Mouse (Mus musculus) kidney, adult 2 months (tissue): ENCODE measurements around the gene Hsf4. TPM values are rescaled to one million over a fixed set of nuclear protein-coding genes. Genes with fewer than 3 reads are reported as not detected.

ENCODE experiments used
- DNase-seq: peaks from one replicate; pipeline ENCODE4 v3.0.0; 2021
- H3K27ac ChIP-seq: fragments of 200-500 bp; 2 replicates; pipeline ENCODE4 v1.5.1; 2012; ENCODE audit warnings: low read depth, low read length, control low read depth, inconsistent platforms; ENCODE audit not compliant: insufficient read depth
- H3K27me3 ChIP-seq: fragments of 200-500 bp; replicated peaks from 2 replicates; pipeline ENCODE4 v1.6.1; 2012; ENCODE audit warnings: mild to moderate bottlenecking, moderate library complexity, low read length, inconsistent platforms; ENCODE audit not compliant: control insufficient read depth, insufficient read depth
- H3K36me3 ChIP-seq: fragments of 200-500 bp; 2 replicates; pipeline ENCODE4 v1.6.1; 2012; ENCODE audit warnings: mild to moderate bottlenecking, moderate library complexity, low read length, inconsistent platforms; ENCODE audit not compliant: control insufficient read depth, insufficient read depth
- H3K4me1 ChIP-seq: fragments of 200-500 bp; 2 replicates; pipeline ENCODE4 v1.6.1; 2011; ENCODE audit warnings: low read length; ENCODE audit not compliant: control insufficient read depth, insufficient read depth
- H3K4me3 ChIP-seq: fragments of 200-500 bp; 2 replicates; pipeline ENCODE4 v1.5.1; 2011; ENCODE audit warnings: mild to moderate bottlenecking, low read depth, low read length, control low read depth; ENCODE audit not compliant: insufficient read depth
- CTCF ChIP-seq: fragments of 200-500 bp; conservative IDR thresholded peaks from 2 replicates; pipeline ENCODE4 v1.5.1; 2011; ENCODE audit warnings: low read depth, mild to moderate bottlenecking, control low read depth, low read length, moderate library complexity, mixed read lengths; ENCODE audit not compliant: insufficient read depth, insufficient read length
- POLR2A ChIP-seq: fragments of 200-500 bp; IDR thresholded peaks from one replicate; pipeline ENCODE4 v1.6.1; 2011; ENCODE audit warnings: low read depth, low read length, control low read depth
- WGBS: fragments of 180-500 bp; shearing (Covaris S2); methylation state at CpG from one replicate; pipeline ENCODE4 v1.1.7; 2018; 5-methylcytosine and 5-hydroxymethylcytosine counted together
- polyA plus RNA-seq: library from polyadenylated mRNA; depleted of rRNA; stranded (reverse); fragments of >200 nt; gene quantifications from 2 replicates; pipeline ENCODE4 v1.2.3, GENCODE M21; 2012

The Hsf4 gene
- polyA plus RNA-seq, 1 experiment, result 2.7 TPM

DNA sequence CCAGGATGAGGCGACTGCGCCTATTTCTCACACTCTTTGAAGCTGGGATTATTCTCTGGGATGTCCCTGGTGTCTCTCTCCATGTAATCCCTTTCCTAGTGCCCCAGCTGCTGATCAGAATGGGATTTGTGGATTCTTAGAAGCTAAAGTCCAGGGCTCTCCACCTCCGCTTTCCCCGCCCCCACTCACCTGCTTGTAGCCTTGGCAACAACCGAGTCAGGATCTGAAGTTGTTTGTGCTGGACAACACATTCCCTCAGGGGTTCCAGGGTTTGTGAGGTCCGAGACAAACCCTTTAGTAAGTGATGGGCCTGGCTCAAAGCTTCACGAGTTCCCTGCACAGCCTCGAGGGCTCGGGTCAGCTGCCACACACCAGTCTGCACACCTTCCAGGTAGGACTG, 25.2 kb downstream of the Hsf4 start:
- 67% methylated on average over 9 of the region's 9 CpGs for WGBS
- peak overlapping the region; percentile 56; the same call in 1 of the 2 replicates for H3K4me3 ChIP-seq
- H3K4me1 ChIP-seq, result peaks cover 12% of the 10 kb centered on the region
- no peaks in the 10 kb centered on the region for H3K36me3 ChIP-seq
- DNase-seq, result no peak
- H3K27me3 ChIP-seq, result no peaks in the 10 kb centered on the region
- no peak overlapping the region for H3K27ac ChIP-seq
- no peak for TF ChIP-seq CTCF
- TF ChIP-seq POLR2A, result no peak

- Histone ChIP-seq H3K27ac (peak overlapping the region; percentile 63), H3K4me3 (peak overlapping the region; percentile 56), H3K36me3 (no peaks in the 10 kb centered on the region; the same call in 1 of the 2 replicates), H3K4me1 (peaks cover 7% of the 10 kb centered on the region), H3K27me3 (no peaks in the 10 kb centered on the region)
- no peak for DNase-seq
- WGBS, result 71% methylated on average over 11 of the region's 11 CpGs
- no peak for TF ChIP-seq POLR2A
- no peak for TF ChIP-seq CTCF
Observed at GRCm38 (mm10) chr8:105295256-105295655, 25.7 kb downstream of the Hsf4 start.

GRCm38 (mm10) chr8:105295895-105296573, 26.4 kb downstream of the Hsf4 start, which contains the start of gene Exoc3l:
Gene Exoc3l, minus strand, starts transcription at chr8:105296101.
- 52% methylated on average over 11 of the region's 11 CpGs for WGBS
- Histone ChIP-seq H3K4me3 (peak within 1 kb of the TSS; percentile 56), H3K27me3 (no peaks in the 10 kb centered on the region), H3K27ac (peak within 1 kb of the TSS; percentile 77), H3K36me3 (no peaks in the 10 kb centered on the region; the same call in 1 of the 2 replicates), H3K4me1 (peaks cover 7% of the 10 kb centered on the region; the same call in 1 of the 2 replicates)
- TF ChIP-seq CTCF, result no peak
- TF ChIP-seq POLR2A, result no peak
- DNase-seq, result peak; percentile 66

DNA sequence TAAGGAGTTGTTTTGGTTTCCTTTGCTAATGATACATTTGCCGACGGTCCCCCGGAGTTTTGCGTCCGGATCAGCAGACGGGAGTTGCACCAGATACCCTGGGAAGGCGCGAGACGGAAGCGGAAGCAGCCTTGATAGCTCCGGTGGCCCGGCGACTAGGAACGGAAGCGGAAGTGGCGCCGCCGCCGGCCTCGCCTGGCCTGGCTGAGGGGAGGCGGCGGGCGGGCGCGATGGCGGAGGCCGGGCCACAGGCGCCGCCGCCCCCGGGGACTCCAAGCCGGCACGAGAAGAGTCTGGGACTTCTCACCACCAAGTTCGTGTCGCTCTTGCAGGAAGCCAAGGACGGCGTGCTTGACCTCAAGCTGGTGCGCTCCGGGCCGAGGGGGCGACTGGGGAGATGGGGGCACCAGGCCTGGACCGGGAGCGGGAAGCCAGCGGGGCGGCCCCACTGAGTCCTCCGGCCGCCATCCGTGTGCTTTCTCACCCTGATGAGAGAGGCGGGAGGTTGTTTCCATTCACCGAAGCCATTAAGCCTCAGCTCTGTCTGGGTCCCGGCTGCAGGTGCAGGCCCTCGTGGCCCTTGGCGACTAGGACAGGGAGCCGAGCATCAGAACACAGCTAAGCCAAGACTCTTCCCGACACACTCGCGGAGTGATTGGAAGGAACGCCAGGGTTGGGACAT, 28.1 kb downstream of the Hsf4 start, which contains the start of gene E2f4:
Gene E2f4 (plus strand): TSS at position 153 of the 682 bp plus-strand sequence.
- under 1% methylated on average over 58 of the region's 58 CpGs for WGBS
- peak within 1 kb of the TSS; percentile 88 for H3K4me3 ChIP-seq
- TF ChIP-seq POLR2A, result no peak
- no peak for TF ChIP-seq CTCF
- no peaks in the 10 kb centered on the region; the same call in none of the 2 replicates for H3K36me3 ChIP-seq
- peak within 1 kb of the TSS; percentile 77 for H3K27ac ChIP-seq
- peak; percentile 97 for DNase-seq
- H3K27me3 ChIP-seq, result no peaks in the 10 kb centered on the region
- peaks cover 7% of the 10 kb centered on the region; the same call in 1 of the 2 replicates for H3K4me1 ChIP-seq

GRCm38 (mm10) chr8:105298351-105299252, 29.0 kb downstream of the Hsf4 start:
- no peaks in the 10 kb centered on the region; the same call in none of the 2 replicates for H3K36me3 ChIP-seq
- H3K27me3 ChIP-seq, result no peaks in the 10 kb centered on the region
- DNase-seq, result no peak
- peaks cover 7% of the 10 kb centered on the region; the same call in 1 of the 2 replicates for H3K4me1 ChIP-seq
- 37% methylated on average over 18 of the region's 18 CpGs for WGBS
- peak overlapping the region; percentile 88 for H3K4me3 ChIP-seq
- TF ChIP-seq POLR2A (no peak), CTCF (no peak)
- H3K27ac ChIP-seq, result no peak overlapping the region

GRCm38 (mm10) chr8:105299962-105300361, 30.4 kb downstream of the Hsf4 start:
- Histone ChIP-seq H3K36me3 (no peaks in the 10 kb centered on the region; the same call in none of the 2 replicates), H3K27me3 (no peaks in the 10 kb centered on the region), H3K4me1 (peaks cover 7% of the 10 kb centered on the region; the same call in 1 of the 2 replicates), H3K4me3 (no peak overlapping the region), H3K27ac (no peak overlapping the region)
- TF ChIP-seq POLR2A (no peak), CTCF (no peak)
- DNase-seq, result no peak
- 95% methylated on average over 8 of the region's 8 CpGs for WGBS

GRCm38 (mm10) chr8:105303396-105303795, 33.8 kb downstream of the Hsf4 start:
- no peaks in the 10 kb centered on the region; the same call in none of the 2 replicates for H3K36me3 ChIP-seq
- DNase-seq, result no peak

More at GRCm38 (mm10) chr8:105303396-105303795, 33.8 kb downstream of the Hsf4 start:
- H3K27me3 ChIP-seq, result no peaks in the 10 kb centered on the region
- TF ChIP-seq POLR2A, result no peak
- no peak for TF ChIP-seq CTCF
- peaks cover 13% of the 10 kb centered on the region; the same call in 1 of the 2 replicates for H3K4me1 ChIP-seq
- no peak overlapping the region for H3K27ac ChIP-seq
- WGBS, result 74% methylated on average over 8 of the region's 8 CpGs
- no peak overlapping the region for H3K4me3 ChIP-seq
